Mouse (Mus musculus) c-Kit-negative CD71-positive TER-119-positive erythroid progenitor cells, embryonic 14.5 days (primary cell): ENCODE data around the gene Dscaml1.

Source experiments
- DNase-seq: peaks from one replicate; pipeline ENCODE4 v3.0.0-alpha.2; 2013; ENCODE audit warnings: low read depth, low spot score

Gene Dscaml1

GRCm38 (mm10) chr9:45507482-45507881 lies 81.1 kb downstream of the Dscaml1 start:
- no peak for DNase-seq

GRCm38 (mm10) chr9:45510806-45511546 lies 84.5 kb downstream of the Dscaml1 start:
- DNase-seq: no peak

DNA sequence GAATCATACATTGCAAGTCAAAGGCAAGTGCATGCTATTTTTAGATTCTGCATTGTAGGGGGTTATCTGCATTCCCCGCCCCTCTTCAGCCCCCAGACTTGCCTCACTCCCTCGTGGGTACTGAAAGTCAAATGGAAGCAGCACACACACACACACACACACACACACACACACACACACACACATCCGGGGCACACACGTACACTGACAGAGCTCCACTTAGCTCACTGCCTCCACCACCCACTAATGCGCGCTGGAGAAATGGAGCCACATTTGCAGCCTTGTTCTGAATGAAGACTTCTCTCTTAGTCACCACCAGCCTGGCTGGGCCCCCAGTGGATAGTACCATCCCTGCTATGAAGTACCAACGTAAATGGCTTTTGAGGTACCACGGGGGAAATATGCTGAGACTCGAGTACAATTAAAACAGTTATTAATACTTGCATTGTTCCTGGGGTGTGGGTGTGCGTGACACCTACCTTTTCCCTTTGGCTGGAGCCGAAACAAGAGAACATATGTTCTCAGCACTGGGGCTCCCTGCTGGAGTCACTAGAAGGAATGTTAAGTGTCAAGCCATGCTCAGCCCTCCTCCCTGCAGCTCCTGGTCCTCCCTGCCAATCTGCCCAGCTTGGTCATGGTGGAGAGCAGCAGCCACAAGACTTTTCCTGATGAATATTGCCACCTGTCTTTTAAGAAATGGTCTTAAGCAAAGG lies 91.7 kb downstream of the Dscaml1 start:
- DNase-seq: no peak

GRCm38 (mm10) chr9:45519841-45520240 lies 93.4 kb downstream of the Dscaml1 start:
- no peak for DNase-seq

DNA sequence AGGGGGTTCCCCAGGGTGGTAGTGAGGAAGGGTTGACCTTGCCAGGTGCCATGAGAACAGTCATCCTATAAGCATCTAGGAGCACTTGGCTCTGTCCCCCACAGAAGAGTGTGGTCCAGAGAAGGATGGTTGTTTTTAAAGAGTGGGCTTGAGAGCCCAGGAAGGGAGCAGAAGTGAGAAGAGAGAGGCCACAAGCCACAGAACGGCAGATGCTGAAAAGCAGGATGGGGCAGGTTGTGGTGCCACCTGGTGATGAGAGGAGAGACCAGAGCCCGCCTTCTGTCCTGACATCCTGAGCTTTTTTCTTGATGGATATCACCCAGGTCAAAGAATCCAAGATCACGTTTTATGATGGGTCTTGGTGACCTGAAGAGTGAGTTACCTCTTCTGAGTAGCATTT lies 96.4 kb downstream of the Dscaml1 start:
- no peak for DNase-seq

DNA sequence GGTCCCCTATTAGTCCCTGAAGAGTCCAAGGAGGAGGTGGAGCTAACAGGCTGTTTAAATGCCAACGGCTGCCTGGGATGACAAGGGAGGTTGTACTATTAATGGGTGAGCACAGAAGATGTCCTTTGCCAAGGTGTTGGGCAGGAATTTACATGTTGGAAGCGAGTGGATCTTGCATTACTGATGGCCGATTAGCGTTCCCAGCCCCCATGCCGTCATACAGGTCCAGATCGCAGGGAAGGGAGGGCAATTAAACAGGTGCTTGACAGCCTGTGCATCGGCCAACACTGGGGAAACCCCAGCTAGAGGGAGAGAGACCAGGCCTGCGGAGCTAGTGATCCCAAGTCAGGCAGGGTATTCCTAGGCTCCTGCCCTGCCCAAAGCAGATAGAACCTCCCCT lies 98.1 kb downstream of the Dscaml1 start:
- no peak for DNase-seq

GRCm38 (mm10) chr9:45533253-45533652 lies 106.8 kb downstream of the Dscaml1 start:
- no peak for DNase-seq

- no peak for DNase-seq
These were observed 108.1 kb downstream of the Dscaml1 start for GRCm38 (mm10) chr9:45534472-45534988.

DNA sequence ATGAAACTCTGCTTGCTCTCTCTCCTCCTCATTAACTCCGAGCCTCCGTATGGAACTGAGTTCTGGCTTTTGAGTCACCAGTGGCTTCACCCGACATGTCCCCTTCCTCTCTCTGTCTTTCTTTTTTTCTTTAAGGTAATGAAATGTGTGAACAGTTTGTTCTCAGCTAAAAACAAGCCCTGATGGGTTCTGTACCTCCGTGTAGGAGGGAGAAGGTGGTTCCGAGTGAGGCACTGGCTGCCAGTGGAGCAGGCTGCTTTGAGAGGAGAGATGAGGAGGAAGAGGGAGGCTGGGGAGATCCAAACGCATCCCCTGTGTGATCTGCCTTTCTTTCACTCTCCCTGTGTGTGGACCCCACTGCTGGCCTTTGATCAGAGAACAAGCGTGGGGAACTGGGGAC lies 111.2 kb downstream of the Dscaml1 start:
- no peak for DNase-seq

DNA sequence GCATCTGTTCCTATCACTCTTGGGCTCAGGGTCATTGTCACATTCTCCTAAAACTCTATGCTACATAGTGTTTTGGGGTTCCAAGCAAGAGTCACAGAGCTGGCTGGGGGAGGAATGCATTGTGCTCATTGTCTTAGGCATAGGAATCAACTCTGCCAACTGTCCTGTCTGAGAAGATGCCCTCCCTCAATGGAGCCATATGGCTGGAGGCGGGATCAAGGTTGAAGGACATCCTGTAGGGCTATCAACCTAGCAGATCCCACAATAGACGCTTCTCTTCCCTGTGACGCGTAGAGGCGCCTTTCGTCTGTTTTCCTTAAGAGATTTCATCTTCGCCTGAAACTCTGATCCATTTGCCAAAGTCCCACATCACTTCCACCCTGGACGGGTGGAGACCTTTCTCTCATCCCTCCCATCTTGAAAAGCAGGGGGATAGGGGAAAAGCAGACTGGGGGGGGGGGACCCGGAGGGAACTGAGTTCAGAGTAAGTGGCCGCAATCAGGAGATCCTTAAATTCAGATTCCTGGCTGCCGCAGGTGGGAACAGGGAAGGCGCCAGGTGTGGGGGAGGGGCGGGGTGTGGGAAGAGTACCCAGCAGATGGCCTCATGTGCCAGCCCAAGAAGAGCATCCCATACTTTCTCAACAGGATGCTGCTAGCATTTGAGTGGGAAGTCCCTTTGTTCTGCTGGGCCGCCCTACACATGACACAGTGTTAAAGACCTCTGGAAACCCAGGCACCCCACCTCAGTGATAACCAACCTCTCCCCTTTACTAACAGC lies 113.0 kb downstream of the Dscaml1 start:
- no peak for DNase-seq

DNA sequence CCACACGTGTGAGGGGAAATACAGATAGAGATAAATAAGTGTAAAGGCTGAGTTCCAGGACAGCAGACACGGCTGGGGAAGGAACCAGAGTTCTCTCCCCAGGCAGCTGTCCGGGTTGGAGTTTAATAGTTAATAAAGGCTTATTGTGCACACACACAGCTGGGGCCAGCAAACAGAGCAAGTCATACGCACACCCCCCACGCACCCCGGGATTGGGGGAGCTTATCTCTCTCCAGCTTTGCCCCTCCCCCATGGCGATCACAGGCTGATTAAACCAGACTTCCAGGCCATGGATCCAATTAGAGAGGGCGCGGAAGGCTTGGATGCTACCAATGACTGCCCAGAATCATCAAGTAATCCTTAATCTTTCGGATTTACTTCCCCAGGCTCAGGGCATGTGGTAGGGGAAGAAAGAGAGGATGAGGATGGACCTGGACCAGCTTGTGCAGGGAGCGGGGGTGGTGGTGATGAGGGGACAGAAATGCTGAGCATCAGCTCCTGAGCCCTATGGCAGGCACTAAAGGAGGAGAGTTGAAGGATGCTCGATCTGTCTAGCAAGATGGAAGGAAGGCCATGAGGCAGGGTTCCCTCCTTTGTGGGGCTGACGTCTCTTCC lies 119.7 kb downstream of the Dscaml1 start:
- no peak for DNase-seq

DNA sequence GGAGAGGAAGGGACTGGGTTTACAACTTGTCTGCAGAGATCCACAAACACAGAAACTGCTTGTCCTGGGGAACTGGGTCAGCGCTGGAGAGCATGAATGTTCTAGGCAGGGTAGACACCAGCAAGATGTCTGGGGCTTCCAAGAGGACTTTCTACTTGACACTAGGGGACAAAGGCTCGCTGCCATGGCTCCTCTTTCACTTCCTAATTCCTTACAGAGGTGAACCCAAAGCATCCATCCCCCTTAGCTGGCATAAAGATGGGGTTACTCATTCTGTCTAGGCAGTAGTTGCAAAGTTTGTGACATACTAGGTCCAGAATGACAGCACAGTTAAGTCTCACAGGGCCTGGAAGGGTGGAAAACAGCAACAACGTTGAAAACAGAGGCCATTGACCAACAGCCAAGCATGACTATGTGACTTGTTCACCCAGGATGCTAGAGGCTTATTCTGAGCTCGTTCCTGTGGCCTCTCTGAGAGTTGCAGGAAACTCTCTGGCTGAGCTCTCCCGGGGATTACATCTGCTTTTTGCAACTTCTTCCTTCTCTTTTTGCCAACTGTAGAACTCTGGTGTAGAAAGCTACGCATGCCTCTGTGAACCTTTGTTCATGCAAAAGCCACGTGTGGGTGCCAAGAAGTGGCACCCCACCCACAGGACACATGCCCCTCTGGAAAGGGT lies 120.6 kb downstream of the Dscaml1 start:
- no peak for DNase-seq

DNA sequence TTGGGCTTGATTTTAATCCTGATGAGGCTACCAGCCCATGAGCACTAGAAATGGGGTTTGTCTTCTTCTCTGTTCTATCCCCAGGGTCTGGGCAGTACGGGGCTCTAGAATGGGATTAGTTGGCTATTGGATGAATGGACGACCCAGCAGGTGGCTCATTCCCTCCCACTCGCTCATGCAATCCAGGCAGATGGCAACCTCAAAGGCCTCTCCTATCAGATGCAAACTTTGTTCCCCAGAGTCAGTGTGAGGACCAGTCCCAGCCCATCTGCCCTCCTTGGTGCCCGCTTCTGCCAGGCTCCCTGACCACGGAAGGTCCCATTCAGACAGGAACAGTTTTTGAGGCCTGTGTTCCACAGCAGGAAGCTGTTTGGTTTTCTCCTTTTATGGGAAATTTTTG lies 123.4 kb downstream of the Dscaml1 start:
- no peak for DNase-seq

- DNase-seq: no peak
These were observed 123.8 kb downstream of the Dscaml1 start for GRCm38 (mm10) chr9:45550210-45550609.

DNA sequence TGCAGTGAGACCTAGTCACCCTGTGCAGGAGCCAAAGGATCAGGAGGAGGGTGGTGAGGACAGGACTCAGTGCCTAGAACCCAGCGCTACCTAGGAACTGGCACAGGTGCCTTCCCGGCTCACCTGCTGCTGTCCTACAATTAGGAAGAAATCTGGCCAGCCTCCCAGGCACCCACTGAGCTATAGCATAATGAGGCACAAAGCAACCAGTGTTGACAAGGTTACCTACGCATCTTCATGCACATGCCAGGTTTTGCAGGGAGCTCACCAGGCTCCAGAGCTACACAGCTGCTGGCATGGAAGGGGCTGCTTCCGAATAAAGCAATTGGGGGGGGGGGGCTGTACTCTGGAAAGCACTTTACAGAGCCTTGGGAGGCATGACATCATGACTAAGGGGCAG lies 124.2 kb downstream of the Dscaml1 start:
- DNase-seq: no peak

- no peak for DNase-seq
These were observed 128.8 kb downstream of the Dscaml1 start for GRCm38 (mm10) chr9:45555036-45555826.

DNA sequence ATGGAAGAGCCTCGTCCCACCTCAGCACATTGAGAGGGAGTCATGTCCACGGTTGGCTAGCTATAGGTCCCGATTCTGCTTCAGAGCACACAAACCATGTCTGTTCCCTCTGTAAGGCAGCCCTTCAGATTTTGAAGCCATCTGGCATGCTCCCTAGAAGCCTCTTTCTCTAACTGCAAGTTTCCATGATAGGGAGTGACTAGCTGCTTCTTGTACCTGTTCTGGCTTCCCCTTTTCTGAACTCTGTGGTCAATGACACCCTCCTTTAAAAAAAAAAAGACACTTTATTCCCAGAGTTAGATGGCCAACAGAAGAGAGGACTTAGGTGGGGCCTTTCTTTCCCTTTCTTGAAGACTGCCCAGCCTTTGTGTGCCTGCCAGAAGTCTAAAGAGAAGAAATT lies 130.5 kb downstream of the Dscaml1 start:
- DNase-seq: no peak

DNA sequence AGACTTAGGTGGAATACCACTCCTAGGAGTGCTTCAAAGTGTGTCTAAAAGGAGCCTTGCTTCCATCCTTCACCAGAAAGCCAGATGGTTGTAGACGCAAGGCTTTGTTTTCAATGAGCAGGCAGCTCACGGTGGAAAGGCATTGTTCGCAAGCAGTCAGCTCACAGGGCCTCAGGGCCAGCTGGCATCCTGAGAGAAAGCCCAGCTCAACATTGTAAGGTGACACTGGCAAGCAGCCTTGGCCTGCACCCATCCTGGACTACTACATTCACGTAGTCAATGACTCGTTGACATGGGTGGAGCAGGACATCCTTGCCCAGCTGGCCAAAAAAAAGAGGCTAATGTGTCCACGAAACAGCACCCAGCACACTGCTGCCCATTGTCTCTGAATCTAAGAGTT lies 134.6 kb downstream of the Dscaml1 start:
- no peak for DNase-seq

DNA sequence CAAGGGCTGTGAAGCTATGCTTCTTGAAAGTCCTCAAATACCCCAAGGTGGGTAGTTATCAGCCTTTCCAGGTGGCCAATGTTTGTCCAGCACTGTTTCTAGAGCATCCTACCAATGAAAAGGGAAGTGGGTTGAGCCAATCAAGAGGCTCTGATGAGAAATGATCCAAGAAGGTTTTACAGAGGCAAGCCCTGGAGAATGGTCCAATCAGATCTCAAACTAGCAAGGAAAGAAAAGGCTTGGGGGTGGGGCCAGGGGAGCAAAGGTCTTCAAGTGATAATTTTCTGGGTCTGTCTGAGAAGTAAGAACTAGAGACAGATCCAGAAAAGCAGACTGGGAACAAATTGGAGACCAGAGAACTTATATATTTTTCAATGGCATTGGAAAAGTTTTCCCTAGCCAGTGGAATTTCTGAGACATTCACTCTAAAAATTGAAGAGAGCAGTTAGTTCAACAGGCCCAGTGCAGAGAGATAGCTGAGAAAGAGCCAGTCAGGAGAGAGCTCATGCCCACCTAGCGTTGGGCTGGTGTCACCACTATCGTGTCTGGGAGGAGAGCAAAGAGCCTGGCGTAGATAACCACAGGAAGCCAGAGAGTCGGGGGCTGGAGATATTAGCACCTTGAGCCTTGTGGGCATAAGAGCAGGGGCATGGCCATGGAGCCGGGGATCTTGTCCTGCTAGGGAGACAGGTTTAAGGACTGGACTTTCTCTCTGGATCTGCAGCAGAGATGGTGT lies 140.6 kb downstream of the Dscaml1 start:
- no peak for DNase-seq

DNA sequence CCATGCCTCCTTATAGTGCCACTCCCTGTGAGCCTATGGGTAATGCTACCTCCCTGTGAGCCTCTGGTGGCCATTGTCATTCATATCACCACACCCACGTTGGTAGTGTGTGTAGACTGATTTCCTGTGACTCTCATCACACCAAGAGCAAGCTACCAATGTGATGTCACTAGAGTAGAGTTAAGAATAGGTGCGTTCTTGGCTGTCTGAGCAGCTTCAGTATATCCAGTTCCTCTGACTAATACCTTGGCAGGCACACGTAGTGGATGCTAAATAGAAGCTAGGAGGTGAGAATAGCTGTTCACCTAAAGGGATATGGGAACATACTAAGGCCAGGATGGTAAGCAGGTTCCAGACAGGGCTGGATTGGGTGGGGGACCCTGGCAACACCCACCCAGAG lies 143.3 kb downstream of the Dscaml1 start:
- no peak for DNase-seq
